Mouse (Mus musculus): Measurements from ENCODE around the gene Olfr775.

Gene Olfr775

DNA sequence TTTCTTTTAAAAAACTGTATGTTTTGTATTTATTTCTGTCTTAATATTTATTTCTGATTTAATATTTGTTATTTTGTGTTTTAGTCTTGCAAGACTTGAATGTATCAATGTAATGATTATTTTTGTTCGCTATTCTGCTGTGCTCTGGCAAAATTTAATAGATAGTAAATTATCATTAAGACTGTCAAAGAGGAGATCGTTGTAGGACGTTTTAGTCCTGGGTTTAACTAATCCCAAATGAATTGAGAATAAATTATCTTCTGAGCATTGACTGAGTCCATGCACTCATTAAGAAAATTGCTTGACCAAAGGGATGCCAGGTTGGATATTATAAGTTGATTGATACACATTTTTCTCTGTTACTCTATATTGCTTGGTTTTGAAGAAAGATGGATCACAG is at the start of gene Olfr775:
TSS of gene Olfr775 (plus strand) at position 301 of the 400 bp plus-strand sequence.
- no peak for DNase-seq

DNA sequence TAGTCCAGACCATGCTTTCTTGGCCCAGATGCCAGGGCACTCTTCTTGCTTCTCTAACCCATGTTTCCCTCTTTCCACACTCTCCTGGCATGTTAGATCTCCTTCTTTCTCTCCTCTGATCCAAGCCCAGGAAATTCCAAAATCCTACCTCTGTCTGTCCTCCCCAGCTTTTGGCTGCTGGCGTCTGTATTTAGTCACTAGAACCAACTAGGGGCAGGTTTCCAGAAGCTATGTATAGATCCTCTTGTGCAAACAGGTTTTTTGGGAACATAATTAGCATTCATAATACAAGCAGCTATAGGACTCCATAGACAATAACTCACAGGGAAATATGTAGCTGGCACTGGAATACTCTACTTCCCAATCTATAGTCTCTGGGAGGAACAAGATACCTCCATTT is 17.5 kb upstream of the Olfr775 start:
- no peak for DNase-seq

DNA sequence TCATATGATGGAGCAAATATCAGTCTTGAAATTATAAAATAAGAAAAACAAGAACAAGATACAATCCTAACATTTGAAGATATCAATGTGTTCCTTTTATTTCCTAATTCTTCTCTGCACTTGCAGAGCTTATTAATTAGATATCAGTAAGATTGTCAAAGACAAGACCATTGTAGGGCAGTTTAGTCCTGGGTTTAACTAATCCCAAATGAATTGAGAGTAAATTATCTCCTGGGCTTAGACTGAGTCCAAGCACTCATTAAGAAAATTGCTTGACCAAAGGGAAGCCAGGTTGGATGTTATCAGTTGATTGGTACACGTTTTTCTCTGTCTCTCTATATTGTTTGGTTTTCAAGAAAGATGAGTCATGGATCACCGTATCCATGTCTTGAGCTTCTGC is 12.3 kb upstream of the Olfr775 start, which contains the start of gene Olfr774:
TSS of gene Olfr774 (plus strand) at position 301 of the 400 bp plus-strand sequence.
- DNase-seq: no peak

DNA sequence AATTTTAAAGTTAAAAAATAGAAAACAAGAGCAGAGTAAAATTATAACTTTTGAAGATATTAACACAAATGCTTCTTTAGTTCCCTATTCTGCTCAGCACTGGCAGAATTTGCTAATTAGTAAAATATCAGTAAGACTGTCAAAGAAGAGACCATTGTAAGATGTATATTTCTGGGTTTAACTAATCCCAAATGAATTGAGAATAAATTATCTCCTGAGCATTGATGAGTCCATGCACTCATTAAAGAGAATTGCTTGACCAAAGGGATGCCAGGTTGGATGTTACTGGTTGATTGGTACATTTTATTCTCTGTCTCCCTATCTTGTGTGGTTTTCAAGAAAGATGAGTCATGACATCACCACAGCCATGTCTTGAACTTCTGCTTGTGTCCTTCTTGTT is 10.6 kb downstream of the Olfr775 start, which contains the start of gene Olfr776:
TSS of gene Olfr776 (plus strand) at position 301 of the 400 bp plus-strand sequence.
- DNase-seq: no peak

DNA sequence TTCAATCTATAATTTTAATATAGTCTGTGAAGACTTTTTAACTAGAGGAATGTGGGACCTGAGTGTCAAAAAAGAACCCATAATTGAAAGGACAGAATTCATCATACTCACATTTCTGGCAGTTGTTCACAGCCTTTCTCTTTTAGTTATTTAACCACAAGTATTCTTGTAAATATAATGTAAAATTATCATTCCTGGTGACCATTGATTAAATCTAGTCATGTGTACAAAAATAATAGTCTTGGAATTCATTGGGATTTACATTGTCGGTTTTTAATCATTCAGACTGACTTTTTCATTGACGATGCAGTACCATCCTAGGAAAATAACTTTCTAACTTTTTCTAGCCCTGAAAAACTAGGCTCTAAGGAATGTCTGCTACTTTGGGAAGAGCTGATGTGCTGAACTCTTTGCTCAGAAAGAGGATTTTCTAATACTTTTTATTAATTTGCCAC is 22.9 kb downstream of the Olfr775 start, which contains the start of gene Olfr777:
TSS of gene Olfr777 (minus strand) at position 405 of the 455 bp plus-strand sequence.
- DNase-seq: no peak
